Mouse (Mus musculus): Measurements from ENCODE around the gene Cdc42ep5.

Cdc42ep5 gene

DNA sequence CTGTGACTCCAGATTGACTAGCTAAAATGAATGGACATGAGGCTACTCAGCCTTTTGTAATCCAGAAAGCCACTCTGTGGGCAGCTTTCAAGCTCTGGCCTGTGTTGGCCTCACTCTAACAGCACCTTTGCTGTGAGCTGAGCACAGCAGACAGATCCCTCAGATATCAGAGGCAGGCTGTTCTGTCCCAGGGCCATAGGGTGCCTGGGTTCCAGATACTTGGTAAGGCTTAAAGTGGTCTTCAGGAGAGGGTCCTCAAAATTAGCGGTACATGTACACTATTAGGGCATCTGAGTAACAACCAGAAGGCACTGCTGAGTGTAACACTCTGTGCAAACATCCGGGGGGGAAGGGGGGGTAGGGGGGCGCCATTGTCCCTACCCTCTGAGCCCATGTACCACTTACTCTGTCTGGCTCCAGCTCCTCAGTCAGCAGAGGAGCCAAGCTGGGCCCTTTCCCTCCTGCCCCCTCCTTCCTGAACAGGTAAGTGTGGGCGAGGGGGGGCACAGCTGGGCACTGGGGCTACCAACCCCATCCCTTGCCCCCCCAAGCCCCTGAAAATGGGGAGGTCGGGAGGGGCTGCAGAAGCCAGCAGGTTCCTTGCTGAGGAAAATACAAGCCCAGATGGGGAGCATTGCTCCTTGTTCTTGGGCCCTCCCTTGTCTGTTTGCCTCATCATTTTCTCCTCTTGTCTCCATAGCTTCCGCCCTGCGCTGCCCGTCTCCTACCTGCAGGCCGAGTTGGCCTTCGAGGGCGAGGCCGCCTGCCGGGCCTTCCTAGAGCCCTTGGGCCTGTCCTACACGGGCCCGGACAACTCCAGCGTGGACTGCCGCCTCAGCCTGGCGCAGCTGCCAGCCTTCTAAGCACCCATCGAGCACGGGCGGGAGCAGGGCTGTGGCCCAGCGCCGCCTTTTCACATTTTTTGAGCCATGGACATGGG lies 18.1 kb downstream of the Cdc42ep5 start:
- DNase-seq (ENCODE audit: low spot score in 2 of 2) = peak in 1 of 2 experiments; percentile 2

DNA sequence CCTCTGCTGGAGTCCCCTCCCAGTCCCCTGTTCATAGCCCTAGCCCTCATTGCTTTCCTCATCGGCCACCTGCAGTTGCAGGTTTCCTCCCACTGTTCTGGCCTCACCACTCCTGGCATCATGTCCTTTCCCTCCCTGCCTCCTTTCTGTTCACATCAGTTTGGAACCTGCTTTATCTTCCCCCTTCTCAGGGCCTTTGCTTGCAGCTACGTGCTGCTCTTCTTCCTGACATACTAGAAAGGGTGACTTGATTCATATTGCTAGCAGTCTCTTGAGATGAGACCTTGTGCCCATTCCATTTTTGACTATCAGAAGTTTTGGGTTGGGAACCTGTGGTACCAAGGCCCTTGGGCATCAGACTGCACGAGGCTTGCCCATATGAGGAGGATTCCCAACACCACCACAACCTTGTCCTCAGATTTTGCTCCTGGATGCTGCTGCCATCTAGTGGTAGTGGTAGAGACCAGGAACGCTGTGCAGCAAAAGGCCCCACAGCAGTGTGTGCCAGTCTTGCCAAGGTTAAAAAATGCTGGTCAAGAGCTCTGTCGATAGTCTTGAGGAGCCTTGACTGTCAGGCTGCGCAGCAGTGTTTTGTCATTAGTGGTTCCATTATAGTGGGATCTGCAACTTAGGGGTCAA lies 19.0 kb downstream of the Cdc42ep5 start:
- peak in 1 of 2 experiments; percentile 40 for DNase-seq (ENCODE audit: low spot score in 2 of 2)

DNA sequence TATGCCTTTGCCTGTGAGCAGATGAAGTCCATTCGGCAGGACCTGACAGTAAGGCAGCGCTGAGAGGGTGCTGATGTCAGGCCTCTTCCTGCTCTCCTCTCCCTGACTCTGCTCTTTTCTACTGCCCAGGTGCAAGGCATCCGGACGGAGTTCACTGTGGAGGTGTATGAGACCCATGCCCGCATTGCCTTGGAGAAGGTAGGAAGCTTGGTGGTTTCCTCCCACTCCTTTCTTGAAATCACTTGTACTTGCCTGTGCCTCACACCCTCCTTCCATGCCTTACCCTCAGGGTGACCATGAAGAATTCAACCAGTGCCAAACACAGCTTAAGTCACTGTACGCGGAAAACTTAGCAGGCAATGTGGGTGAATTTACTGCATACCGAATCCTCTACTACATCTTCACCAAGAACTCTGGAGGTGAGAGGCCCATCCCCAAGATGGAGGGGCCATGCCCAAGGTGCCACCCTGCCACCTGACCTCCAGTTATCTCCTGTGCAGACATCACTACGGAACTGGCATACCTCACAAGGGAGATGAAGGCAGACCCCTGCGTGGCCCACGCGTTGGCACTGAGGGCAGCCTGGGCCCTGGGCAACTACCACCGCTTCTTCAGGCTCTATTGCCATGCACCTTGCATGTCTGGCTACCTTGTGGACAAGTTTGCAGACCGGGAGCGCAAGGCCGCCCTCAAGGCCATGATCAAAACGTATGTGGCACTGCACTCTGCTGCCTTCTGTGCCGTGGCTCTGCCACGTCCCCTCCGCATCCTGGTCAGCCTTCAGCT lies 19.7 kb downstream of the Cdc42ep5 start:
- peak in 1 of 2 experiments; percentile 2 for DNase-seq (ENCODE audit: low spot score in 2 of 2)

DNA sequence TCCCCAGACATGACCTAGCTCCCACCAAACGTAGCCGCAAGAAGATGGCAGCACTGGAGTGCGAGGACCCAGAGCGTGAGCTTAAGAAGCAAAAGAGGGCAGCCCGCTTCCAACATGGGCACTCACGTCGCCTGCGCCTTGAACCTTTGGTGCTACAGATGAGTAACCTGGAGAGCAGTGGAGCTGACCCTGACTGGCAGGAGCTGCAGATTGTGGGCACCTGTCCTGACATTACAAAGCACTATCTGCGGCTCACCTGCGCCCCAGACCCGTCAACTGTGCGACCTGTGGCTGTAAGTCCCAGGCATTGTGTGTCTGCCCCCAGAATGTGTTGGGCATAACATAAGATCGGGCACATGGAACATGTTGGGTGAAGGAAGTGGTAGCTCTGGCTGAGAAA lies 20.6 kb downstream of the Cdc42ep5 start:
- DNase-seq (ENCODE audit: low spot score in 2 of 2) = peak in 1 of 2 experiments; percentile 2

DNA sequence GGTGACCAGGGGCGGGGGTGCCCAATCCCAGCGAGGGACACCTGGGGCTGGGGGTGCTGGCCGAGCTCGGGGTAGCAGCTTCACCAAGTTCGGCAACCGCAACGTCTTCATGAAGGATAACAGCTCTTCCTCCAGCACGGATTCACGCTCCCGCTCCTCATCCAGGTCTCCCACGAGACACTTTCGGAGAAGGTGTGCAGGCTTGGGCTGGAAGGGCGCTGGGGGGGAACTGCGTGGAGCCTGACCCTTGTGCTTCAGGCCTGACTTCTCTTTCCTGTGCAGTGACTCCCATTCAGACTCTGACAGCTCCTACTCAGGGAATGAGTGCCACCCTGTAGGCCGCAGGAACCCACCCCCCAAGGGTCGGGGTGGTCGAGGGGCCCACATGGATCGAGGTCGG lies 21.2 kb downstream of the Cdc42ep5 start:
- peak in 1 of 2 experiments; percentile 1 for DNase-seq (ENCODE audit: low spot score in 2 of 2)

DNA sequence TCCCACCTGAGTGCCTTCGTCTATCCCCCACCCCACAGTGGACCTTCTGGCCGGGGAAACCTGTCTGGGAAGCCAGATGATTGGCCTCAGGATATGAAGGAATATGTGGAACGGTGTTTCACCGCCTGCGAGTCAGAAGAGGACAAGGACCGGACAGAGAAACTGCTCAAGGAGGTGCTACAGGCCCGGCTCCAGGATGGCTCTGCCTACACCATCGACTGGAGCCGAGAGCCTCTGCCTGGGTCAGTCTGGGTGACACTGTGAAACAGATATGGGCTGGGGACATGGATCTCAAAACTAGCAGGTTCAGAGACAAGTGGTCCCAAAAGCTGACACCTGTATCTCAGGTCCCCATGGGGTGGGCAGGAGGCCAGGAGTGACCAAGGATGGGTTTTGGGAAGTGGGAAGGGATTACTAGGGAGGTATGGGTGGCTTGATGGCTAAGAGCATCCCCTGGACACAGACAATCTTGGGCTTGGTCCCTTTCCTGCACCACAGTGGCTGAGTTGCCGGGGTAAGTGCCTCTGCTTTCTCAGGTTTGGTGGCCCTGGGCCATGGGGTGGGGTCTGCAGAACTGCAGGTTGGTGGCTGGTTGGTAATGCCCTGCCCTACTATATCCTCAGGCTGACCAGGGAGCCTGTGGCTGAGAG lies 21.7 kb downstream of the Cdc42ep5 start:
- DNase-seq (ENCODE audit: low spot score in 2 of 2) = peak in 1 of 2 experiments; percentile 1

DNA sequence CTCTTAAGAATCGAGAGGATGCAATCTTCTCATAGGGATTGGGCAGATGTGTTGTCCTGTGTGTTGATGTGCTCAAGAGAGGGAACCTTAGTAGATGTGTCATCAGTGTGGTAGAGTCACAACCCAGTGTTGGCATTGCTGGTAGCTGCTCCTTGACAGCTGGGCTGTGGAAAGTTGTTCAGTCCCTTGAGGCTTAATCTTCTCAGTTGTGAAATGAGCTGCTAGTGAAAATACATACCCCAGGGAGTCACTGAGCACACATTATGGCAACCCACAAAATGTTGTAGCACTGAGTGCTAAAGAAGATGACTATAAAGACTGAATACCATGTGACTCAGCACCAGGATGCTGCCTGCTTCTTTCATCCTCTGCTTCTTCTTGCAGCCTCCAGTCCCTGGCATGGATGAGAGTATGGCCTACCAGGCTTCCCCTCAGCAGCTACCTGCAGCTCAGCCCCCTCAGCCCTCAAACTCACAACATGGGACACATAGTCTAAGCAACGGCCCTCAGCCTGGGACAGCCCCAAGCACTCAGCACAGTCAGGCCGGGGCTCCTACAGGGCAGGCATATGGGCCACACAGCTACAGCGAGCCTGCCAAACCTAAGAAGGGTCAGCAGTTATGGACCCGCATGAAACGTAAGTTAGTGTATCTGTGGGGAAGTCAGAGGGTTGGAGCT lies 22.9 kb downstream of the Cdc42ep5 start:
- DNase-seq (ENCODE audit: low spot score in 2 of 2) = peak in 1 of 2 experiments; percentile 1

DNA sequence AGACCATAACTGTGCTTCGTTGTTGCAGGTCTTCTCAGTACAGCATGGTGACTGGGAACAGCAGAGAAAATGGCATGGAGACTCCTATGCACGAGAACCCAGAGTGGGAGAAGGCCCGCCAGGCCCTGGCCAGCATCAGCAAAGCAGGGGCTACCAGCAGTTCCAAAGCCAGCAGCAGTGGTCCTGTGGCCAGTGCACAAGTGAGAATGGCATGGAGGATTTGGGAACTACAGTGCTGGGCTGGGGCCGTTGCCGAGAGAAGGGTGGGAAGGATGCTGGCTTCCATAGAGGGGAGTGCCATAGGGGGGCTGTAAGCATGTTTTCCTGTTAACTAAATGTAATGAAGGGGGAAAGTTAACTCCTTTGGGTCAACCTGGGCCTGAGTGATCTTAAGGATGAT lies 25.3 kb downstream of the Cdc42ep5 start:
- peak in 1 of 2 experiments; percentile 0 for DNase-seq (ENCODE audit: low spot score in 2 of 2)

DNA sequence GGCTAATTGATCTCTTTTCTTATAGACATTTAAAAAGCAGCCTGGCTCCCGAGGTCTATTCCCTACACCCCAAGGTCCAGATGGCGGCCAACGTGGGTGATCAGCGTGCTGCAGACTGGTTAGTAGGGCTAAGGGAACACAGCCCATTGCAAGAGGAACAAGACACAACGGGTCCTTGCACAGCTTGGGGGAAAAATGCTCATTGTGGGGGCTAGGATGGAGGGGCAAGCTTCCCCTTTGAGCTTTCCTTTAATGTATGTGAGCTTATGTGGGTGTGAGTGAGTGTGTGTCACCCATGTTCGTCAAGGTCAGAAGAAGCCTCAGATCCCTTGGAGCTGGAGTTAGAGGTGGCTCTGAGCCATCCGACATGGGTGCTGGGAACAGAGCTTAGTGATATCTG lies 26.0 kb downstream of the Cdc42ep5 start:
- peak in 1 of 2 experiments; percentile 0 for DNase-seq (ENCODE audit: low spot score in 2 of 2)

DNA sequence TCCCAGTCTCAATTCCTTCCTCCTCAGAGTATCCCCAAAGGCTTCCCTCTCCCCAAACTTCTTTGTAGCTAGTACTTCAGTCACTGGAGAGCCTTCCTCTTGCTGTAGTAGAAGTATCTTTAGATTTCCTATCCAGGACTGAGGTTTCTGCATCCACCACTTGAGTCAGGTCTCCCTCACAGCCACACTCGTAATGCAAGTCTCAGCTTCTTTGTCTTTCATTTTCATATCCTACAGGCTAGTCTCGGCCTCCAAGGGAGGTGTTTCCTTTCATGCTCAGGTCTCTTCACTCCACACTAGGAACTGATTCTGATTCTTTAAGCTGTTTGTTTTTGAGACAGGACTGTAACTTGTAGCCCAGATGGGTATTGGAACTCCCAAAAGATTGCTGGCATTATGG lies 26.5 kb downstream of the Cdc42ep5 start:
- peak in 1 of 2 experiments; percentile 0 for DNase-seq (ENCODE audit: low spot score in 2 of 2)

DNA sequence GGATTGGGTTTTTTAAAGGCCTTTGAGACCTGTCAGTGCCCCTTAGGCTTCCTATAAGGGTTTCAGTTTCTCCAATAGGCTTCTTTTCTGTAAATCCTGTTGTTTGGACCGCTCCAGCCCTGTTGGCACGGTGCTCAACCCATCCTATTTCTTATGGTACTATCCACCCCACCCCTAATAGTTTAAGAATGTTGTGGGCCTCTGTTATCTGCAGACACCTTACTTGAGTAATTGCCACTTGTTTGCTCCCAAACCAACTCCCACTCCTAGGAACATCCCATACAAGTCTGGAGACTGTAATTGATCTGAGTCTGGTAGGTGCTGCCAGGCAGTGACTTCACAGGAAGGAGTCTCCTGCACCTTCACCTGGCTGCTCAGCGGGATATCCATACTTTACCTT lies 26.9 kb downstream of the Cdc42ep5 start:
- DNase-seq (ENCODE audit: low spot score in 2 of 2) = peak in 1 of 2 experiments; percentile 0

DNA sequence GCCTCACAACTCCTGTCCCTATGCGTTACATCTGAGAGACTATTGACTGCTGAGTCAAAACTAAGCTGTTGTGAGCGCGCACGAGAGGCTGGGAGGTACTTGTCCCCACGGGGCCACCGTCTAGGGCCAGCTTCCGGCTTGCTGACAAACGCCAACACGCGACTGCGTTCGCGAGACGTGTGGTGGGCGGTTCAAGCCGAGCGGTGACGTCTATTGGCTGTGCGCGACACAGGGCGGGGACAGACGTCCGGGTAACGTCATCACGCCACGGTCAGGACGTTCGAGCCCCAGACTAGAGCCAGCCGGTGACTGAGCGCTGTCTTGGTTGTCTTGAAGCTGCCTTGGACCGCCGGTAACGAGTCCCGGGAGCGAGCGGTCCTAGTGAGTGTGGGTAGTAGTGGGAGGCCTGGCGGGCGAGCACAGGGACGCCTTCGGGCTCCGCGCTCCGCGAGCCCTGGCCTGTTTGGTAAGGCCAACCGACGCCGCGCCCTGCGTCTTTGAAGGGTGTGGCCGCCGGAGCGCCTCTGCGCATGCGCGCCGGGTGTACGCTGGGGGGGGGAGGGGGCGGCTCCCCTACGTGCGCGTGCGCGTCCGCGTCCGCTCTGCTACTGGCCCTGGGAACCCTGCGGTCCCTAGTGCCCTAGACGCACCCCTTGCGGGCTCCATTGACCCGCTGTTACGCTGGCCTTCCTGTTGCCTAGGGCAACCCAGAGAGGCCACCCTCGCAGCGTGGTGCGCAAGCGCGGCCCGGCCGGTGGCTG lies 27.7 kb downstream of the Cdc42ep5 start, which contains the start of gene Leng8:
Gene Leng8 (plus strand): TSS at position 269 of the 761 bp plus-strand sequence.
- peak; percentile 99 for DNase-seq (ENCODE audit: low spot score in 2 of 2)

DNA sequence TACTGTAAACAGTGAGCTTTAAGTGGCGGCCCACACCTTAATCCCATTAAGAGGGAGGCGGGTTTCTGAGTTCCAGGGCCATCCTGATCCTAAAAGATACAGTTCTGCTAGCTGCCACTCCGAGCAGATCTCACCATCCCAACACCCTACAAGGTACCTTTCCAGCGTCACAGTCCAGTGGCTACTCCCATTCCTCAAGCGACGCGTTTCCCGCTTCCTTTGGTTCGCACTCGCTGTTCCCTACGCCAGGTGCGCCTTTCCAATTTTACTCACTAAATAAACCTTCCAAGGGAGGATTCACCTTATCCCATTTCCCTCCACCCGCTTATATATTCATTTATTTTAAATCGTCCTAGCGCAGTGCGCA lies 28.3 kb downstream of the Cdc42ep5 start:
- no peak for DNase-seq (ENCODE audit: low spot score in 2 of 2)

DNA sequence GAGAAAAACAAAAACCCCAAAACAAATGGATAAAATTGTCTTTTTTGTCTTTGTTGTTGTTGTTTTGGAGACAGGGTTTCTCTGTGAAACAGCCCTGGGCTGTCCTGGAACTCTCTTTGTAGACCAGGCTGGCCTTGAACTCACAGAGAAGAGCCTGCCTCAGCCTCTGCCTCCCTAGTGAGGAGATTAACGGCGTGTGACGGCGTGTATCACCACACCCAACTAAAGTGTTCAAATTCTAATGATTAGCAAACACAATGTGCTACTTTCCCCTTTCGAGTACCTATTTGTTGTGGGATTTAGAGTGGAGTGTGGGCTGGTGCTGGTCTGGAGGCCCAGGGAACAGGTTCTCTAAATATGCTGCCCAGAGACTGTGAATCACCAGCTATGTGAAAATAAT lies 29.7 kb downstream of the Cdc42ep5 start:
- no peak for DNase-seq (ENCODE audit: low spot score in 2 of 2)

DNA sequence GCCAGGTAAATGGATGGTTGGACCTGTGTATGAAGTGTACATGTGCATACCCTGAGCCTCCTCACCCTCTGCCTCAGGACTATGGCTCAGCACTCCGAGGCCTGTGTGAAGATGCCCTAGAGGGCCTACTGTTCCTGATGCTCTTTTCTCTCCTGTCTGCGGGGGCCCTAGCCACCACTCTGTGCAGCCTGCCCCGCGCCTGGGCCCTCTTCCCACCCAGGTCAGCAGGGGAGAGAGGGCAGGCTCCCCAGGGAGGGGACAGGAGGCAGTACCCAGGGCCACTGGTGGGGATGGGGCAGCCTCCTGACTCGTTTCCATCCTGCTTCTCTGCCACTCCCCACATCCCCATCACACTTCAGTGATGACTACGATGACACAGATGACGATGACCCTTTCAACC lies 31.7 kb downstream of the Cdc42ep5 start:
- no peak for DNase-seq (ENCODE audit: low spot score in 2 of 2)

DNA sequence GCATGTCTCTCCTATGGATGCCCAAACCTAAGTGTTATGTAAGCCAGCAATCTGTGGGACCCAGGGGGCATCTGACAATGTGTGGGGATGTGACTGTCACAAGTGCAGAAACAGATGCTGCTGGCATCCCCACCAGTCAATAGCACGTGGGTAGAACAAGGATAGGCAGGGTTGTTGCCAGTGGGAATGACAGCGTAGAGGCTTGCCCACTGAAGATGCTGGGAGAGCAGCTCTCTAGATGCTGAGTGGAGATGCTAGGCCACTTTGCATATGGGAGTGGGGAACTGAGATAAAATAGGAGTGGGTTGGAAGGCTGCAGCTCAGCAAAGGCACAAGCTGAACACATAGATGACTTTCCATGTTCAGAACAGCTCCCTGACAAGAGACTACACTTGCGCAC lies 32.1 kb downstream of the Cdc42ep5 start:
- peak in 1 of 2 experiments; percentile 55 for DNase-seq (ENCODE audit: low spot score in 2 of 2)

DNA sequence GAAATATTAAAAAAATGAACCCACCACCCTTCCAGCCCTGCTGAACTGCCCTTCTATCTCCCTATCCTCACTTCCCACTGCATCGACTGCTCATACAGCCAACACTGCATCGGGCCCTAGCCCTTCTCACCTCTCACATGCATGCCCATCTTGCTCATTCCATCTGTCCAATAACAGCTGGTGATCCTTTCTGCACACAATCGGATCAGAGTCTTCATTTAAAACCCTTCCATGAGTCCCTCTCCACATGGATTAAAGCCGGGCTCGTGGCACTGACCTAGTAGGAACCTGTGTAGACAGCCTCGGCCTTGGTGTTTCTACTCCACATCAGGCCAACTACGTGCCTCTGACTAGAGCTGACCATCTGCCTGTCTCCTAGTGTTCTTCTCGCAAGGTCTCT lies 32.7 kb downstream of the Cdc42ep5 start:
- no peak for DNase-seq (ENCODE audit: low spot score in 2 of 2)

DNA sequence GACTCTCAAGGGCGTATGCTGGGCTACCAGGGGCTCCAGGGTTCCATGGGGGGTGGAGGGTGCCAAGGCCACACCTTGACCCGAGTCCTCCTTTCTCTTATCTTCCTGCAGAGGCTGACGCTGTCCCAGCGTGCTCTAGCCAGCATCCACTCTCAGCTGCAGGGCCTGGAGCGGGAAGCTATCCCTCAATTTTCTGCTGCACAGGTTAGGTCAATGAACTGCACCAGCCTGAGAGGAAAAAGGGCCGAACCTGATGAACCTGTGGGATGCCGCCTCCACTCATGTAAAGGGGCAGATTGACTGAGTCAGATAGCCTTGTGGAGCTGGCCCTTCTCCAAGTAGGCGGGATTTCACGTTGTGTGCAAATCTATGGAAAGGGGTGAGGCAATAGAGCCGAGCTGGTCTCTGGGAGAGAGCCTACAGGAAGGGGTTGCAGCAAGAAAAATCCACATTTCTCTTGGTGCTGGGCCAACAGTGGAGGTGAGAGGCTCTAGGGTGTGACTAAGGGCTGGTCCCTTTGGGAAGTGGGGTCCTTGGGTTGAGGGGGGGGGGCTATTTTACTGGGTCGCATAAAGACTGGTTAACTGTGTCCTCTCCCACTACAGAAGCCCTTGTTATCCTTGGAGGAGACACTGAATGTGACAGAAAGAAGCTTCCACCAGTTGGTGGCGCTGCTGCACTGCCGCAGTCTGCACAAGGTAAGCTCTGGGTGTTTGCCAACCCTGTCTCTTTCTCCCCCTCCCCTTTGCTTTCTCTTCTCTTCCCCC lies 33.8 kb downstream of the Cdc42ep5 start:
- DNase-seq (ENCODE audit: low spot score in 2 of 2) = peak in 1 of 2 experiments; percentile 72

DNA sequence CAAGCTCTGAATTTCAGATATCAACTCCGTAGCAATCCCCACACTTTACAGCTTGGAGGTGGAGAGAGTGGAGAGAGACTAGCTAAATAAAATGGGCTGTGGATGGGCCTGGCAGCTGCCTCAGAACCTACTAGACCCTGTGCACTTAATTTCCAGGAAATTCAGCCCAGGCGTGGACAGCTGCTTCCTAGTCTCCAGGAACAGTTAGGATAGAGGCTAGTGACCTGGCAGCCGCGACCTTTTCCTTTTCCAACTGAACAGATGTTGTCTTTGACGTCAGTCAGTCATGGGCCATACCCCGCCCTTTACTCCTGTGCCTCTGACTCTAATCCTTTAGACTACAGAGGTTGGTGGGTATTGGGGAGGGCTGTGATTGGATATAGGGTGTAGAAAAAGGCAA lies 35.8 kb downstream of the Cdc42ep5 start:
- no peak for DNase-seq (ENCODE audit: low spot score in 2 of 2)

Measured in right cerebral cortex, postnatal 36 days (tissue).